Mouse (Mus musculus): ENCODE measurements at regions not wholly inside any gene's neighbourhood (a gene's known extent, or its start where the extent isn't known, plus 50 kb on each side); places are given as distances from the start of the nearest gene placed in this dataset.

GRCm38 (mm10) chr17:4738717-4739485, 255.2 kb upstream of the Arid1b start:
- TF ChIP-seq ZC3H11A (IDR thresholded peaks at IDR 0.05; ENCODE audit: borderline replicate concordance, low read depth, low read length) (no peak), ZNF384 (IDR thresholded peaks at IDR 0.05; ENCODE audit: low read depth, low read length) (no peak), MAFK (IDR thresholded peaks at IDR 0.05; ENCODE audit: insufficient read depth, low read depth, low read length) (no peak)

All from ES-E14 (cell line).